Mouse (Mus musculus) embryonic facial prominence, embryonic 11.5 days (tissue): ENCODE results near the gene Spata18. TPM values are rescaled to one million over a fixed set of nuclear protein-coding genes. Genes with fewer than 3 reads are reported as not detected.
A peak's percentile ranks its signal among the peaks of the same experiment; 100 is the strongest.

Source experiments
- ATAC-seq: fragments of 200-750 bp; cut with Nextera tagmentation; replicated peaks from 2 replicates; pipeline ENCODE4 v1.8.0; 2017; ENCODE audit warnings: low read depth; ENCODE audit not compliant: insufficient number of reproducible peaks, low FRiP score, low TSS enrichment
- DNase-seq: peaks from one replicate; pipeline ENCODE4 v3.0.0-alpha.2; 2015; ENCODE audit warnings: low spot score
- H3K27ac ChIP-seq: fragments of 300-500 bp; sonication (generic); replicated peaks from 2 replicates; pipeline ENCODE4 v1.5.1; 2014; ENCODE audit warnings: mild to moderate bottlenecking, low read depth, low read length, control low read depth
- H3K27me3 ChIP-seq: fragments of 300-500 bp; sonication (generic); 2 replicates; pipeline ENCODE4 v1.6.1; 2014; ENCODE audit warnings: mild to moderate bottlenecking, low read length, moderate library complexity, mixed read lengths; ENCODE audit not compliant: control insufficient read depth, insufficient read depth
- H3K36me3 ChIP-seq: fragments of 300-500 bp; sonication (generic); replicated peaks from 2 replicates; pipeline ENCODE4 v1.6.1; 2014; ENCODE audit warnings: low read depth, mild to moderate bottlenecking, low read length, moderate library complexity, mixed read lengths; ENCODE audit not compliant: control insufficient read depth, insufficient read depth
- H3K4me1 ChIP-seq: fragments of 300-500 bp; sonication (generic); 2 replicates; pipeline ENCODE4 v1.6.1; 2014; ENCODE audit warnings: low read length, mixed read lengths; ENCODE audit not compliant: control insufficient read depth, insufficient read depth
- H3K4me2 ChIP-seq: fragments of 300-500 bp; sonication (generic); 2 replicates; pipeline ENCODE4 v1.6.1; 2014; ENCODE audit warnings: low read depth, mild to moderate bottlenecking, control low read depth, low read length, moderate library complexity
- H3K4me3 ChIP-seq: fragments of 300-500 bp; sonication (generic); 2 replicates; pipeline ENCODE4 v1.5.1; 2014; ENCODE audit warnings: low read depth, low read length, control low read depth
- H3K9ac ChIP-seq: fragments of 300-500 bp; sonication (generic); replicated peaks from 2 replicates; pipeline ENCODE4 v1.6.1; 2014; ENCODE audit warnings: mild to moderate bottlenecking, control low read depth, low read length
- H3K9me3 ChIP-seq: fragments of 300-500 bp; sonication (generic); replicated peaks from 2 replicates; pipeline ENCODE4 v1.6.1; 2016; ENCODE audit warnings: mild to moderate bottlenecking, low read length, inconsistent platforms, mixed read lengths; ENCODE audit not compliant: control insufficient read depth
- WGBS: fragments of 180-500 bp; shearing (Covaris S2); extraction: QIAGEN DNeasy Blood & Tissue Kit; methylation state at CpG from one replicate; pipeline ENCODE4 v1.1.7; 2014; 5-methylcytosine and 5-hydroxymethylcytosine counted together
- polyA plus RNA-seq: library from polyadenylated mRNA; unstranded; fragments of >200 nt; fragmentation: Nextera tagmentation; extraction: Ambion mirVana; gene quantifications from 2 replicates; pipeline ENCODE4 v1.2.1, GENCODE M21; 2014

Spata18 gene
- polyA plus RNA-seq, 1 experiment from 2014 or later = 0.14 TPM

GRCm38 (mm10) chr5:73625505-73625904 lies 25.7 kb upstream of the Spata18 start:
- ATAC-seq = no peak
- H3K27me3 ChIP-seq = no peaks in the 10 kb centered on the region
- H3K9me3 ChIP-seq = no peaks in the 10 kb centered on the region
- H3K36me3 ChIP-seq = no peaks in the 10 kb centered on the region
- no peaks in the 10 kb centered on the region for H3K4me1 ChIP-seq
- 39% methylated on average over 1 of the region's 1 CpGs for WGBS
- no peak for DNase-seq
- no peak overlapping the region for H3K9ac ChIP-seq
- no peak overlapping the region for H3K4me2 ChIP-seq
- no peak overlapping the region for H3K4me3 ChIP-seq
- H3K27ac ChIP-seq = no peak overlapping the region

GRCm38 (mm10) chr5:73626842-73627241 lies 24.3 kb upstream of the Spata18 start:
- H3K27me3 ChIP-seq = no peaks in the 10 kb centered on the region
- WGBS = 95% methylated on average over 7 of the region's 7 CpGs
- H3K4me2 ChIP-seq = no peak overlapping the region
- H3K4me3 ChIP-seq = no peak overlapping the region
- no peaks in the 10 kb centered on the region for H3K36me3 ChIP-seq
- H3K9ac ChIP-seq = no peak overlapping the region
- H3K4me1 ChIP-seq = no peaks in the 10 kb centered on the region
- H3K9me3 ChIP-seq = no peaks in the 10 kb centered on the region
- no peak for DNase-seq
- H3K27ac ChIP-seq = no peak overlapping the region
- ATAC-seq = no peak

- 48% methylated on average over 4 of the region's 4 CpGs for WGBS
- no peak overlapping the region for H3K9ac ChIP-seq
- ATAC-seq = no peak
- H3K27me3 ChIP-seq = no peaks in the 10 kb centered on the region
- no peaks in the 10 kb centered on the region for H3K36me3 ChIP-seq
- no peaks in the 10 kb centered on the region for H3K9me3 ChIP-seq
- DNase-seq = no peak
- no peaks in the 10 kb centered on the region for H3K4me1 ChIP-seq
- no peak overlapping the region for H3K4me3 ChIP-seq
- H3K27ac ChIP-seq = no peak overlapping the region
- no peak overlapping the region for H3K4me2 ChIP-seq
Measured at GRCm38 (mm10) chr5:73627559-73627958, 23.6 kb upstream of the Spata18 start.

- no peak overlapping the region for H3K27ac ChIP-seq
- H3K4me2 ChIP-seq = no peak overlapping the region
- DNase-seq = no peak
- no peaks in the 10 kb centered on the region for H3K4me1 ChIP-seq
- ATAC-seq = no peak
- 75% methylated on average over 15 of the region's 15 CpGs for WGBS
- no peaks in the 10 kb centered on the region for H3K9me3 ChIP-seq
- no peak overlapping the region for H3K9ac ChIP-seq
- H3K27me3 ChIP-seq = no peaks in the 10 kb centered on the region
- no peaks in the 10 kb centered on the region for H3K36me3 ChIP-seq
- no peak overlapping the region for H3K4me3 ChIP-seq
Measured at GRCm38 (mm10) chr5:73627991-73628390, 23.2 kb upstream of the Spata18 start.

- H3K36me3 ChIP-seq = no peaks in the 10 kb centered on the region
- 87% methylated on average over 5 of the region's 5 CpGs for WGBS
- no peaks in the 10 kb centered on the region for H3K27me3 ChIP-seq
- no peak overlapping the region for H3K27ac ChIP-seq
- H3K9me3 ChIP-seq = no peaks in the 10 kb centered on the region
- no peak overlapping the region for H3K9ac ChIP-seq
- H3K4me3 ChIP-seq = no peak overlapping the region
- no peak overlapping the region for H3K4me2 ChIP-seq
- no peaks in the 10 kb centered on the region for H3K4me1 ChIP-seq
- no peak for DNase-seq
- ATAC-seq = no peak
Measured at GRCm38 (mm10) chr5:73630141-73630540, 21.0 kb upstream of the Spata18 start.

GRCm38 (mm10) chr5:73631001-73631558 lies 20.1 kb upstream of the Spata18 start:
- 75% methylated on average over 10 of the region's 10 CpGs for WGBS
- no peaks in the 10 kb centered on the region for H3K4me1 ChIP-seq
- H3K4me2 ChIP-seq = no peak overlapping the region
- DNase-seq (no peak), ATAC-seq (no peak)
- H3K9ac ChIP-seq = no peak overlapping the region; the same call in 1 of the 2 replicates
- H3K4me3 ChIP-seq = no peak overlapping the region
- no peaks in the 10 kb centered on the region; the same call in 1 of the 2 replicates for H3K36me3 ChIP-seq
- no peak overlapping the region for H3K27ac ChIP-seq
- H3K27me3 ChIP-seq = no peaks in the 10 kb centered on the region
- no peaks in the 10 kb centered on the region for H3K9me3 ChIP-seq

- Histone ChIP-seq H3K27ac (no peak within 1 kb of the TSS), H3K4me3 (no peak within 1 kb of the TSS), H3K36me3 (no peaks in the 10 kb centered on the region; the same call in 1 of the 2 replicates), H3K9ac (no peak within 1 kb of the TSS), H3K27me3 (no peaks in the 10 kb centered on the region), H3K9me3 (no peaks in the 10 kb centered on the region), H3K4me1 (no peaks in the 10 kb centered on the region), H3K4me2 (no peak within 1 kb of the TSS)
- WGBS = 84% methylated on average over 8 of the region's 8 CpGs
- no peak for DNase-seq
- ATAC-seq = no peak
Measured at GRCm38 (mm10) chr5:73632291-73632690, 18.9 kb upstream of the Spata18 start, which contains the start of gene Lrrc66. TSS of gene Lrrc66 (minus strand) at chr5:73632526.

- WGBS = 60% methylated on average over 8 of the region's 8 CpGs
- Histone ChIP-seq H3K9ac (no peak overlapping the region), H3K27ac (no peak overlapping the region), H3K4me3 (no peak overlapping the region), H3K4me2 (no peak overlapping the region), H3K9me3 (no peaks in the 10 kb centered on the region), H3K4me1 (no peaks in the 10 kb centered on the region), H3K36me3 (no peaks in the 10 kb centered on the region; the same call in 1 of the 2 replicates), H3K27me3 (no peaks in the 10 kb centered on the region)
- ATAC-seq = no peak
- DNase-seq = peak; percentile 79
Measured at GRCm38 (mm10) chr5:73633141-73633540, 18.0 kb upstream of the Spata18 start.
